Mouse (Mus musculus): ENCODE measurements at regions not wholly inside any gene's neighbourhood (a gene's known extent, or its start where the extent isn't known, plus 50 kb on each side); places are given as distances from the start of the nearest gene placed in this dataset.
"Not testable (repeated sequence)": the region's sequence is repeated elsewhere in the genome, so short reads cannot be mapped to it uniquely, and the experiment has no call there.

DNA sequence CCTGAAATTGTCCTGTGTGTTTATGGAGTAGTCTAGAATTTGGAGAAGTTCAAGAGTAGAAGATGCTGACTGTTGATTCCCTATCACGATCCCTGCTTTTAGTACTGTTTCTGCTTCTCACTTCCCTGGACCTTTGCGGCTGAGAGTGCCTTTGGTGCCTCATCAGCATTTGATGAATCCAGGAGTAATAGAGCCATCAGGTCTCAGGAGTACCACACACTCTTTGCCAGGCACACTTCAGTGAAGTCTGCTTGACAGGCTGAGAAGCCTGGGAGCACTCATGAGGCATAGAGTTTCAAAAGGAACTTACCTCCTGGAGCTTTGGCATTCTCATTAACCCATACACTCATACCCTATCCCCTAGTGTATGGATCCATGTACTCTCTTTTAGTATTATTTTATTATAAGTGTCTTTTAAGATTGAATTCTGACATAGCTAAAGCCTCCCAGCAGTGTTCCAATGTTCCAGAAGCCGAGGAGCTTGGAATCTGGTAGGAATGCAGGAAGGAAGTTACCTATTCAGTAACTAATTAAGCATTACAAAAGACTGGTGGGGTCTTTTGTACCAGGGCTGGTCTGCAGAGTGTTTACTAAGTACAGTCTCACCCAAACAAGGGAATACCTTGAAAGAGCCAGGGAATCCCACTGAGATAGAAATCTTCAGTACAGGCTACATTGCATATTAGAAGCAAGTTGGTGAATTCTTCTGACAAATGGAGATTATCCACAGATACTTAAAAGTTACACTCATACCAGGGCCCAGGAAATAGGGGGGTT is 139.7 kb downstream of the Tex13c3 start:
- H3K27ac ChIP-seq (ENCODE audit: control insufficient read depth, insufficient read depth, low read depth, low read length, poor library complexity); H3K4me3 ChIP-seq (replicated peaks; ENCODE audit: control insufficient read depth, low read depth, low read length); H3K4me1 ChIP-seq (ENCODE audit: control insufficient read depth, insufficient read depth, low read length): not testable (repeated sequence)
- 79% methylated on average over 3 of the region's 3 CpGs for WGBS

DNA sequence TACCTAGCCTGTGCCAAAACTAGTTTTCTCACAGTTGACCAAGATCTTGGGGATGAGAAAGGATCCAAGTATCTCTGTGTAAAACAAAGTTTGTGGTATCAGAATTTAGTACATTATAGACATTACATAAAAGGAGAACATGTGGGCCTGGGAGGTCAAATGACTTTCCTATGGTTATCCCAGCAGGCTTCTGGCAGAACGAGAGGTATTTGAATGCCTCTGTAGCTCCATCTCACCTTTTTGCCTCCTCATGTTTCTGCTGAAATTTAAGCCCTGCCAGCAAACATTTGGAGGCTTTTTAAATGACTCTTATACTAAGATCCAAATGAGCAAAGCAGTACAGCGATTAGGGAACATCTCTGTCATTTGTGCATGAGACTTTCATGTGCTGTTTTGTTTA is 167.8 kb downstream of the Tex13c3 start:
- Histone ChIP-seq H3K27ac (ENCODE audit: control insufficient read depth, insufficient read depth, low read depth, low read length, poor library complexity) (no peak overlapping the region), H3K4me1 (ENCODE audit: control insufficient read depth, insufficient read depth, low read length) (no peaks in the 10 kb centered on the region), H3K4me3 (replicated peaks; ENCODE audit: control insufficient read depth, low read depth, low read length) (no peak overlapping the region)
- 68% methylated on average over 2 of the region's 2 CpGs for WGBS
- no peak for TF ChIP-seq POLR2A (IDR thresholded peaks at IDR 0.05; ENCODE audit: borderline replicate concordance, control insufficient read depth, low read depth, low read length)

DNA sequence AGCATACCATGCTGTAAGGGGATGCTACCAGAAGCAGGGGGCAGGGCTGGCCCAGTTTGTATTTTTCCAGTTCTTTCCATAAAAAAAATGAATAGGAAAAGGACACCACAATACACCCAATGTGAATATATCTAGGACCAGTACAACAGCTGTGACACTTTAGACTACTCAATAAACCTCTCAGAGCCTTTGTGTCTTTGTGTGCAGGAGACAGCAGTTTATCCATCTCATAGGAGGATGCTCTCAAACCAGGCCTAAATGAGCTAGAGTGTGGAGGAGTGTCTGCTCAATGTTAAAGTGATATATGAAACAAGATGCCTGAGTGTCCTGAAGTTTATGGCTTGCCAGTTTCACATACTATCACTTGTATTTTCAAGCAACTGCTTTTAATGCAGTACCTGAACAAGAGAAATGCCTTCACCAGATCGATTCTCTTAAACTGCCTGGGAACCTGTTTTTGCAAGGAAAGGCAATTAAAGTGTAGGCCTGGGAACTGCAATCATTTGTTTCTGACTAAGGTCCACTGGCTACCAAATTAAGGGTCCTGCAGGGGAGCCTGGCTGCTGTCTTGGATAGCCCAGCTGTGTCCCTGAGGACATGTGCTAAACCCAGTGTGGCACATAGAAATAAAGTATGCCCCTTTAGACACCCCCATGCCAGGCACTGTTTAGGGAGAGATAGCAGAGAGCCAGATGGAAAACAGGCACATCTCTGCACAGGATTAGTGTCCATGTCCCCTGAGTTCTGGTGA is 169.1 kb downstream of the Tex13c3 start:
- 28% methylated on average over 1 of the region's 1 CpGs for WGBS
- TF ChIP-seq CTCF (IDR thresholded peaks at IDR 0.05; ENCODE audit: control insufficient read depth, insufficient read depth, low read length) = no peak
- TF ChIP-seq POLR2A (IDR thresholded peaks at IDR 0.05; ENCODE audit: borderline replicate concordance, control insufficient read depth, low read depth, low read length) = no peak
- Histone ChIP-seq H3K4me3 (replicated peaks; ENCODE audit: control insufficient read depth, low read depth, low read length) (no peak overlapping the region), H3K27ac (ENCODE audit: control insufficient read depth, insufficient read depth, low read depth, low read length, poor library complexity) (no peak overlapping the region), H3K4me1 (ENCODE audit: control insufficient read depth, insufficient read depth, low read length) (no peaks in the 10 kb centered on the region)

DNA sequence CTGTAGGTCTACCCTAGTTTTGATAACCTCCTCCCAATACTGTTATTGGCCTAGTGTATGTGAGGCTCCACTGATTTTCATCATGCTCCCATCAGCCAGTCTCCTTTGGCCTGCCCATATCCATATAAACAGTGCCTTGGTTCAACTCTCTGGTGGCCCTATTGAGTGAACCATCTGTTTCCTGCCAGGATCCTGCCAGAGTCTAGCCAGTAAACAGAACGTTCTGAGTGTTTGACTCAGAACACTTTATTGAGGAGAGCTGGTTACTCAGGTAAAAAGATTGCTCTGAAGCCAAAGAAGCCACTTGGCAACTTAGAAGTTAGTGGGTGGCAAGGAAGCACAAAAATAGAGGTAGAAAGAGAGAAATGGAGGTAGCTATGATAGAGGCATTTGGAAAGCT is 169.7 kb downstream of the Tex13c3 start:
- Histone ChIP-seq H3K4me3 (replicated peaks; ENCODE audit: control insufficient read depth, low read depth, low read length) (no peak overlapping the region), H3K27ac (ENCODE audit: control insufficient read depth, insufficient read depth, low read depth, low read length, poor library complexity) (no peak overlapping the region), H3K4me1 (ENCODE audit: control insufficient read depth, insufficient read depth, low read length) (no peaks in the 10 kb centered on the region)
- TF ChIP-seq POLR2A (IDR thresholded peaks at IDR 0.05; ENCODE audit: borderline replicate concordance, control insufficient read depth, low read depth, low read length) = no peak
- WGBS = 4% methylated on average over 1 of the region's 1 CpGs

DNA sequence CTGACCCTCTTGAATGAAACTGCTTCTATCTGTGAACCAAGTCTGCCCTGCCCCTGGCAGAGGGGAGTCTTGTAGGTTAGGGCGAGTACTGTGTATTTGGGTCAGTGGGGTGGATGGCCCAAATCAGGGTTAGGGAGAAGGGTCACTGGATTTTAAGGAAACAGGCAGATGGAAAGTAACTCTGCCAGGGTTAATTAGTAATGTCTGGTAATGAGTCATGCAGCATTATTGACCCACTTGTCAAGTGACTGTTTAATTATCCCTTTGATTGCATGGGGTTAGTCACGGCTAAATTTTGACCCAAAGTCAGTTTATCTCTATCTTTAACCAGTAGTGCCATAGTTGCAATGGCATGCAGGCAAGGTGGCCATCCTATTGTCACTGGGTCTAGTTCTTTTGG is 192.9 kb downstream of the Tex13c3 start:
- Histone ChIP-seq H3K4me3 (replicated peaks; ENCODE audit: control insufficient read depth, low read depth, low read length) (no peak overlapping the region), H3K4me1 (ENCODE audit: control insufficient read depth, insufficient read depth, low read length) (no peaks in the 10 kb centered on the region), H3K27ac (ENCODE audit: control insufficient read depth, insufficient read depth, low read depth, low read length, poor library complexity) (no peak overlapping the region)
- TF ChIP-seq CTCF (IDR thresholded peaks at IDR 0.05; ENCODE audit: control insufficient read depth, insufficient read depth, low read length) (no peak), POLR2A (IDR thresholded peaks at IDR 0.05; ENCODE audit: borderline replicate concordance, control insufficient read depth, low read depth, low read length) (no peak)
- WGBS = 83% methylated on average over 2 of the region's 2 CpGs

DNA sequence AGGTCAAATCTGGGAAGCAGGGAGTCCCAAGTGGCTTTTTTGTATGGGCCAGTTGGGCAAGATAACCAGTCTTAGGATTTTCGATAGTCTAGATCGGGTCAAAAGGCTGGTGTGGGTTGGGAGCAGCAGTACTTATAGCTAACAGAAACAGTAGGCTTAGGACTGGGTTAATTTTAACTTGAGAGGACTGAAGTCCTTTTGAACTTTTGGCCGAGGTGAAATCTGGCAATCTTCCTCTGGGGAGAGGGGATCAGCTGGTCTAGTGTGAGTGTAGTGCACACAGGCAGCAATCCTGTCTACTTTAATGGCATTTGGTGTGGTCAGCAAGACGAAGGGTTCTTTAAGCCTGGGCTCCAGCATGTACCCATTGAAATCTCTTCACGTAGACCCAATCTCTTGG is 194.7 kb downstream of the Tex13c3 start:
- H3K27ac ChIP-seq (ENCODE audit: control insufficient read depth, insufficient read depth, low read depth, low read length, poor library complexity) = no peak overlapping the region
- 82% methylated on average over 5 of the region's 5 CpGs for WGBS
- no peak overlapping the region for H3K4me3 ChIP-seq (replicated peaks; ENCODE audit: control insufficient read depth, low read depth, low read length)
- no peaks in the 10 kb centered on the region for H3K4me1 ChIP-seq (ENCODE audit: control insufficient read depth, insufficient read depth, low read length)
- TF ChIP-seq POLR2A (IDR thresholded peaks at IDR 0.05; ENCODE audit: borderline replicate concordance, control insufficient read depth, low read depth, low read length) (no peak), CTCF (IDR thresholded peaks at IDR 0.05; ENCODE audit: control insufficient read depth, insufficient read depth, low read length) (no peak)

DNA sequence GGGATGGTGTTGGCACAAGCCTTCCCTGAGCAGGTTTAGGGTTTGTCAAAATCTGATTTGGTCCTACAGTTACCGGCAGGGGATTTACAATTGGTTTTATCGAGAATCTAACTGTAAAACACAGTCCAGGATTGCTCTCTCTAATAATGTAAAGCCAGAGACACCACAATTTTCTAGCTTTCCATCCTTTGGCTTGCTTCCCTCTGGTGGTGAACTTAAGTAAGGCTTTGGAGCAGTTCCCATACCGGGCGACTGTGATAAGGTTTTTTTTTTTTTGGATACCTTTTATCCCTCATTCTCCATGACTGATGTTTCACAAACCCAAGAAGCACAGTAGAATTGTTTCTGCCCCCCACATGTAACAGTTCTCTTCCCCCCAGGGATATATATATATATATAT is 195.3 kb downstream of the Tex13c3 start:
- no peak for TF ChIP-seq POLR2A (IDR thresholded peaks at IDR 0.05; ENCODE audit: borderline replicate concordance, control insufficient read depth, low read depth, low read length)
- no peak for TF ChIP-seq CTCF (IDR thresholded peaks at IDR 0.05; ENCODE audit: control insufficient read depth, insufficient read depth, low read length)
- Histone ChIP-seq H3K4me1 (ENCODE audit: control insufficient read depth, insufficient read depth, low read length) (no peaks in the 10 kb centered on the region), H3K4me3 (replicated peaks; ENCODE audit: control insufficient read depth, low read depth, low read length) (no peak overlapping the region), H3K27ac (ENCODE audit: control insufficient read depth, insufficient read depth, low read depth, low read length, poor library complexity) (no peak overlapping the region)
- 52% methylated on average over 4 of the region's 4 CpGs for WGBS

DNA sequence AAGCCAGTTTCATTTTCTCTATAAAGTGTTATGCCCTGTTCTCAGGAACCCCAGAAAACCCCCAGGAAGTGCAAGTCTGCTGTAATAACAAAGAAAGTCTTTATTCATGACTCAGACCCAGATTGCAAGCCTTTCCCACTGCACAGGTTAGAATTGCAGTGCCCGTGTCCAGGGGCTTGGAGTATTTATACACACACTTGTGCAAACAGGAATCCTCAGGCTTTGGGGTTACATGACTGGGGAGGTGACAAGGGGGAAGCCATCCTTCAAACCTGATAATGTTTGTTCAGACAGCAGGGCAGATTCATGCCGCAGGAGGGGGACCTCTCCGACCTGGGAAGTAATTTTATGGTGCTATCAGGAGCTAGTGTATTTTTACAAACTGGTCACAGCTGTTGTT is 198.0 kb downstream of the Tex13c3 start:
- WGBS = 66% methylated on average over 3 of the region's 3 CpGs
- no peak for TF ChIP-seq POLR2A (IDR thresholded peaks at IDR 0.05; ENCODE audit: borderline replicate concordance, control insufficient read depth, low read depth, low read length)
- TF ChIP-seq CTCF (IDR thresholded peaks at IDR 0.05; ENCODE audit: control insufficient read depth, insufficient read depth, low read length) = no peak
- H3K4me1 ChIP-seq (ENCODE audit: control insufficient read depth, insufficient read depth, low read length) = no peaks in the 10 kb centered on the region
- H3K27ac ChIP-seq (ENCODE audit: control insufficient read depth, insufficient read depth, low read depth, low read length, poor library complexity) = no peak overlapping the region
- no peak overlapping the region for H3K4me3 ChIP-seq (replicated peaks; ENCODE audit: control insufficient read depth, low read depth, low read length)

DNA sequence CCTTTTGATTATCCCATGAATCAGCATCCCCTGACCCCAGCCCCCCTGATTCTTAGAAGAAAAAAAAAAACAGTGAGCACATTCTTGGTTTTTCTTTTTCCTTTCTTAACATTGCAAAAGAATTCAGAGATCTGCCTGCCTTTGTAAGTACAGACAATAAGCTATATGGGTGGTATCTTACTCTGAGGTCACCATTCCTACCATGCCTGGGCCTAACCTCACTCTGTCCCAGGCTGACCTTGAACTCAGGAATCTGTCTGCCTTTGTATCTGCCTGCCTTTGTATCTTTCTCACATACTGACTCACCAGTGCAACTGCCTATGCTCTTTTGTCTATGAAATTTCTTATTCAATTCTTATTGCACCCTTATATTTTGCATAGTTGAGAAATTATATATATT is 216.9 kb downstream of the Tex13c3 start:
- Histone ChIP-seq H3K4me1 (ENCODE audit: control insufficient read depth, insufficient read depth, low read length) (no peaks in the 10 kb centered on the region), H3K4me3 (replicated peaks; ENCODE audit: control insufficient read depth, low read depth, low read length) (no peak overlapping the region)

More for the DNA sequence above, 216.9 kb downstream of the Tex13c3 start:
- H3K27ac ChIP-seq (ENCODE audit: control insufficient read depth, insufficient read depth, low read depth, low read length, poor library complexity) = no peak overlapping the region
- TF ChIP-seq POLR2A (IDR thresholded peaks at IDR 0.05; ENCODE audit: borderline replicate concordance, control insufficient read depth, low read depth, low read length) (no peak), CTCF (IDR thresholded peaks at IDR 0.05; ENCODE audit: control insufficient read depth, insufficient read depth, low read length) (no peak)
